ENCODE assay signal across 8 mouse cellular contexts in the genomic region with DNA sequence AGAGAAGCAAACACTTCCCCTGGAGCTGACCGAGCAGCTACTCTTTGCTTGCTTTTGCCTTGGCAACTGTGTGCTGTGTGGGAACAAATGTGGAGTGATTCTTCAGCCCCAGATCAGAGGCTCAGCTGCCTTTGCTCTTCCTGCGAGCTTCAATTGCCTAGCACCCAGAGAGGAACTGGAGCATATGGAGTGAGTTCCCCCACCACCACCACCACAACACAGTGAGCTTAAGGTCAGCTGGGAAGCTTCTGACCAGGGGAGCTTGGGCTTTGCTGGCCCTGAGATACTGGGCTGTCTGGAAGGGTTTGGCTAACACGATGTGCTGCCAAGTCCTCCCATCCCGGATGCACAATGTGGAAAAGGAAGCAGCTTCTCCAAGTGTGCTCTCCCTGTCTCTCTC.
DNase-seq lines count a peak whose midpoint lies in the region; ATAC-seq and TF ChIP-seq lines count a peak whose summit lies in the region.

No protein-coding gene starts in this region.

- H3K9ac ChIP-seq in midbrain, postnatal 0 days (replicated peaks; ENCODE audit: low read length, poor library complexity, severe bottlenecking): no peak overlapping the region
- no peak overlapping the region for H3K9ac ChIP-seq in forebrain, embryonic 15.5 days (replicated peaks)
- H3K9ac ChIP-seq in forebrain, embryonic 14.5 days (ENCODE audit: low read length): no peak overlapping the region

- no peaks in the 10 kb centered on the region for H3K27me3 ChIP-seq in midbrain, postnatal 0 days (ENCODE audit: insufficient read depth, low read length)
- H3K27me3 ChIP-seq in forebrain, embryonic 15.5 days: no peaks in the 10 kb centered on the region
- H3K27me3 ChIP-seq in forebrain, embryonic 14.5 days (replicated peaks; ENCODE audit: control insufficient read depth, insufficient read depth, low read length): no peaks in the 10 kb centered on the region

- no peak overlapping the region for H3K4me2 ChIP-seq in midbrain, postnatal 0 days (ENCODE audit: low read depth, low read length, poor library complexity, severe bottlenecking)
- H3K4me2 ChIP-seq in forebrain, embryonic 15.5 days (replicated peaks): no peak overlapping the region
- no peak overlapping the region for H3K4me2 ChIP-seq in forebrain, embryonic 14.5 days (ENCODE audit: low read length)

- H3K27ac ChIP-seq in midbrain, postnatal 0 days (ENCODE audit: low read depth, low read length): no peak overlapping the region
- no peak overlapping the region for H3K27ac ChIP-seq in forebrain, embryonic 15.5 days (replicated peaks)
- H3K27ac ChIP-seq in forebrain, embryonic 14.5 days (ENCODE audit: low read depth, low read length): no peak overlapping the region

- no peaks in the 10 kb centered on the region for H3K36me3 ChIP-seq in midbrain, postnatal 0 days (ENCODE audit: insufficient read depth, low read length)
- no peaks in the 10 kb centered on the region for H3K36me3 ChIP-seq in forebrain, embryonic 15.5 days
- no peaks in the 10 kb centered on the region for H3K36me3 ChIP-seq in forebrain, embryonic 14.5 days (ENCODE audit: control insufficient read depth, insufficient read depth, low read length)

- H3K4me3 ChIP-seq in midbrain, postnatal 0 days (ENCODE audit: low read depth, low read length): no peak overlapping the region
- no peak overlapping the region for H3K4me3 ChIP-seq in forebrain, embryonic 15.5 days
- no peak overlapping the region for H3K4me3 ChIP-seq in forebrain, embryonic 14.5 days (ENCODE audit: low read depth, low read length)

- intact Hi-C loops in left cerebral cortex, postnatal 25 days (cut with DNase I): no loop called here
- intact Hi-C loops in heart, postnatal 36 days (cut with DNase I): no loop called here

- H3K4me1 ChIP-seq in midbrain, postnatal 0 days (ENCODE audit: insufficient read depth, low read length): no peaks in the 10 kb centered on the region
- no peaks in the 10 kb centered on the region for H3K4me1 ChIP-seq in forebrain, embryonic 15.5 days
- no peaks in the 10 kb centered on the region for H3K4me1 ChIP-seq in forebrain, embryonic 14.5 days (ENCODE audit: control insufficient read depth, insufficient read depth, low read length)

- no peaks in the 10 kb centered on the region for H3K9me3 ChIP-seq in midbrain, postnatal 0 days (ENCODE audit: low read length)
- H3K9me3 ChIP-seq in forebrain, embryonic 15.5 days: no peaks in the 10 kb centered on the region
- H3K9me3 ChIP-seq in forebrain, embryonic 14.5 days (replicated peaks; ENCODE audit: control insufficient read depth, low read length): no peaks in the 10 kb centered on the region

- WGBS in midbrain, postnatal 0 days: 47% methylated on average over 4 of the region's 4 CpGs
- 66% methylated on average over 4 of the region's 4 CpGs for WGBS in forebrain, embryonic 15.5 days
- WGBS in forebrain, embryonic 14.5 days: 77% methylated on average over 4 of the region's 4 CpGs

- TF ChIP-seq CTCF in midbrain, postnatal 0 days (IDR thresholded peaks at IDR 0.05): no peak

- peak; percentile 73 for ATAC-seq in midbrain, postnatal 0 days (ENCODE audit: low FRiP score)
- no peak for ATAC-seq in forebrain, embryonic 15.5 days (replicated peaks)
- ATAC-seq in forebrain, embryonic 14.5 days: no peak

- DNase-seq in left cerebral cortex, postnatal 25 days (ENCODE audit: low spot score in 2 of 2): peak; percentile 4 to 20
- no peak for DNase-seq in left cerebral cortex, adult 11 months (ENCODE audit: low spot score)
- DNase-seq in gastrocnemius, adult 18-20 months (ENCODE audit: low spot score): peak; percentile 64
- DNase-seq in heart, postnatal 36 days: peak; percentile 44 to 47
- peak; percentile 66 for DNase-seq in midbrain, postnatal 0 days (ENCODE audit: low spot score)
- DNase-seq in adrenal gland, adult 2 months: no peak
- DNase-seq in forebrain, embryonic 14.5 days (ENCODE audit: low spot score): no peak

Comparison
In these comparisons a context has a peak if more than half of its experiments do, and no peak if none do; other contexts are left out.
1. DNase-seq: peak in left cerebral cortex, postnatal 25 days (2 of 2), gastrocnemius, adult 18-20 months (single experiment), heart, postnatal 36 days (2 of 2) and midbrain, postnatal 0 days (single experiment); none in left cerebral cortex, adult 11 months (single experiment), adrenal gland, adult 2 months (single experiment) and forebrain, embryonic 14.5 days (single experiment).